Mouse (Mus musculus): ENCODE measurements around the gene Sec14l2. TPM values are rescaled to one million over a fixed set of nuclear protein-coding genes. Genes with fewer than 3 reads are reported as not detected.

The Sec14l2 gene
- total and polyA plus RNA-seq, 3 experiments, result 16.7 to 24.2 (median 21.5) TPM

DNA sequence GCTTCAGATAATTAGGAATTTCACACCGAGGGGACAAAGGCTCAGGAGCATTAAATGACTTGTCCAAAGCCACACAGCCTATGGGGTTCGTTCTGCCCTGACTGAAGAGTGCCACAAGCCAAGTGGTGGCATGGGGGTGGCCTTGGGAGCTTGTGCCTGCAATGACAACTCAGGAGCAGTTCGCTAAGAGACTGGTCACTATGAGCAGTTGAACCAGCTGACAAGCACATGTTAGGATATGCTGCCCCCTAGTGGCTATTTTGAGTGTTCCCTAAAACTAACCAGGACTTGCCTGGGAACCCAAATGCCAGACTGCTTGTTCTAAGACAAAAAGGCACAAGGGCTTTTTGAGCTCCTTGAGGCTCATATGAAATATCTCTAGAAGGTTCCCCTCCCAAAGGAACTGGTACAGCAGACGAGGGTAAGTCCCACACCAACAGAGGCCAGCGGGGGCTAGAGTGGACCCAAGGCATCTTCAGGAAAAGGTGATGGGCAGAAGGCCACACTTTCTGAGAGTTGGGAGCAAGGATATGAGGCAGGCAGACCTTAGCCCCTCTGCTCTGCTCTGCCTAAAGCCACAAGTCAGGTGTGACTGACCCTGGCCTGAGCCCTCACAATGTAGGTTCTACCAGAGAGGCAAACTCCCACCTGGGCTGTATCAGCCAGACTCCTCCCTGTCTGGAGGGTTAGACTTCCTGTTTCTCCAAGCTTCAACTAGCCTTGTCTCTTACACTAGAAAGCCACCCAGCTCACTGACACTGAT is 39.7 kb downstream of the Sec14l2 start:
- TF ChIP-seq TCF12 (IDR thresholded peaks at IDR 0.05; ENCODE audit: low read depth, low read length), result peak; percentile 34; the same call in 1 of the 2 replicates
- TF ChIP-seq ELF1 (IDR thresholded peaks at IDR 0.05; ENCODE audit: low read depth, low read length), result no peak
- peak; percentile 56; the same call in 1 of the 2 replicates for TF ChIP-seq NELFE (IDR thresholded peaks at IDR 0.05; ENCODE audit: low read depth, low read length)
- no peak for TF ChIP-seq RCOR1 (conservative IDR thresholded peaks at IDR 0.05; ENCODE audit: low read depth, low read length)
- no peak for TF ChIP-seq HCFC1 (IDR thresholded peaks at IDR 0.05; ENCODE audit: low read depth, low read length)
- TF ChIP-seq PAX5 (IDR thresholded peaks at IDR 0.05; ENCODE audit: low read length), result no peak
- TF ChIP-seq POLR2AphosphoS2 (IDR thresholded peaks at IDR 0.05; ENCODE audit: low read depth, low read length), result no peak
- no peak for TF ChIP-seq JUN (IDR thresholded peaks at IDR 0.05; ENCODE audit: insufficient read depth, low read depth, low read length)
- peak; percentile 99 for TF ChIP-seq SMC3 (IDR thresholded peaks at IDR 0.05; ENCODE audit: low read depth, low read length)
- no peak for TF ChIP-seq KAT2A (IDR thresholded peaks at IDR 0.05; ENCODE audit: insufficient replicate concordance, low read length)
- TF ChIP-seq MEF2A (IDR thresholded peaks at IDR 0.05; ENCODE audit: borderline replicate concordance, low read depth, low read length), result no peak
- TF ChIP-seq GABPA (IDR thresholded peaks at IDR 0.05; ENCODE audit: insufficient replicate concordance, low read depth, low read length), result no peak
- TF ChIP-seq MYC (IDR thresholded peaks at IDR 0.05; ENCODE audit: low read depth, low read length), result peak; percentile 95
- TF ChIP-seq ZKSCAN1 (IDR thresholded peaks at IDR 0.05; ENCODE audit: borderline replicate concordance, low read depth, low read length), result no peak
- no peak for TF ChIP-seq ETS1 (conservative IDR thresholded peaks at IDR 0.05; ENCODE audit: low read depth, low read length)
- TF ChIP-seq RAD21 (IDR thresholded peaks at IDR 0.05; ENCODE audit: low read depth, low read length), result no peak; the same call in none of the 2 replicates
- TF ChIP-seq ZNF384 (IDR thresholded peaks at IDR 0.05; ENCODE audit: low read depth, low read length), result no peak
- no peak for TF ChIP-seq POLR2A (IDR thresholded peaks at IDR 0.05; ENCODE audit: low read depth, low read length)
- TF ChIP-seq IRF4 (IDR thresholded peaks at IDR 0.05; ENCODE audit: low read depth, low read length), result no peak
- TF ChIP-seq JUND (conservative IDR thresholded peaks at IDR 0.05; ENCODE audit: low read depth, low read length), result 0 out of 2 replicates have a peak, but pooled peaks have one; percentile 28
- TF ChIP-seq CTCF (conservative IDR thresholded peaks at IDR 0.05 in 1 of 2, IDR thresholded peaks at IDR 0.05 in 1 of 2; ENCODE audit: low read depth in 2 of 2, low read length in 2 of 2), result peak; percentile 94 to 99
- TF ChIP-seq TBP (conservative IDR thresholded peaks at IDR 0.05; ENCODE audit: low read depth, low read length), result no peak
- no peak for TF ChIP-seq MAZ (IDR thresholded peaks at IDR 0.05; ENCODE audit: low read depth, low read length)
- TF ChIP-seq MAX (IDR thresholded peaks at IDR 0.05; ENCODE audit: low read length), result peak; percentile 88
- TF ChIP-seq ZC3H11A (IDR thresholded peaks at IDR 0.05; ENCODE audit: low read depth, low read length), result peak; percentile 95
- no peak for TF ChIP-seq EP300 (IDR thresholded peaks at IDR 0.05; ENCODE audit: low read length)
- no peak for TF ChIP-seq MXI1 (IDR thresholded peaks at IDR 0.05; ENCODE audit: low read depth, low read length)
- no peak for TF ChIP-seq ZMIZ1 (IDR thresholded peaks at IDR 0.05; ENCODE audit: low read depth, low read length)
- no peak for TF ChIP-seq CHD1 (IDR thresholded peaks at IDR 0.05; ENCODE audit: low read depth, low read length)
- H3K4me1 ChIP-seq (ENCODE audit: control insufficient read depth in 1 of 2, insufficient read depth in 2 of 2), result peaks cover 0 to 11% of the 10 kb centered on the region in 2 experiments; a peak in 2 of 4 replicates
- dilution Hi-C loops (cut with MboI; ENCODE audit: extremely low pct_ligation_motif_present, extremely low pct_unique_long_range_greater_than_20kb, low sequenced_read_pairs), result no loop called here
- H3K27me3 ChIP-seq (replicated peaks), result peaks cover 10% of the 10 kb centered on the region
- no peak overlapping the region for H3K4me2 ChIP-seq (ENCODE audit: insufficient read depth, low read depth, poor library complexity, severe bottlenecking)
- in situ Hi-C loops (cut with MboI; ENCODE audit: low pct_ligation_motif_present, low pct_unique_long_range_greater_than_20kb, low sequenced_read_pairs), result no loop called here
- peaks cover 15% of the 10 kb centered on the region for H3K9me3 ChIP-seq (replicated peaks; ENCODE audit: low read length)
- peak; percentile 90 for DNase-seq (ENCODE audit: extremely low read depth)
- no peak overlapping the region for H3K4me3 ChIP-seq (replicated peaks in 1 of 3; ENCODE audit: low read depth in 2 of 3, low read length in 2 of 3, poor library complexity in 1 of 3)
- no peaks in the 10 kb centered on the region for H3K36me3 ChIP-seq (replicated peaks in 1 of 2; ENCODE audit: control insufficient read depth in 1 of 2, insufficient read depth in 1 of 2, low read length in 1 of 2)
- no peak overlapping the region for H3K9ac ChIP-seq (ENCODE audit: insufficient read depth, low read depth)
- no peak overlapping the region for H3K27ac ChIP-seq (ENCODE audit: insufficient read depth, low read depth)
- H3K79me2 ChIP-seq (replicated peaks; ENCODE audit: control insufficient read depth, extremely low read depth, insufficient read depth, poor library complexity, severe bottlenecking), result no peaks in the 10 kb centered on the region

All from CH12.LX (cell line).